Mouse (Mus musculus): ENCODE measurements at regions not wholly inside any gene's neighbourhood (a gene's known extent, or its start where the extent isn't known, plus 50 kb on each side); places are given as distances from the start of the nearest gene placed in this dataset.

GRCm38 (mm10) chr2:169481731-169482465, 105.6 kb downstream of the Gm11011 start:
- Histone ChIP-seq H3K36me3 (ENCODE audit: control insufficient read depth, insufficient read depth, low read length) (no peaks in the 10 kb centered on the region), H3K4me3 (ENCODE audit: control insufficient read depth, insufficient read depth, low read length) (no peak overlapping the region), H3K27me3 (ENCODE audit: control insufficient read depth, insufficient read depth, low read length) (no peaks in the 10 kb centered on the region), H3K4me1 (replicated peaks; ENCODE audit: control insufficient read depth, insufficient read depth, low read length) (no peaks in the 10 kb centered on the region), H3K27ac (ENCODE audit: control insufficient read depth, insufficient read depth, low read length) (no peak overlapping the region)
- no peak for DNase-seq
- 84% methylated on average over 15 of the region's 15 CpGs for WGBS
- TF ChIP-seq POLR2A (IDR thresholded peaks at IDR 0.05; ENCODE audit: control insufficient read depth, extremely low read depth, insufficient read depth, low read length, poor library complexity) (no peak), CTCF (IDR thresholded peaks at IDR 0.05; ENCODE audit: borderline replicate concordance, control insufficient read depth, extremely low read depth, insufficient read depth, low read length, poor library complexity) (no peak)

GRCm38 (mm10) chr2:169474418-169475112, 113.0 kb downstream of the Gm11011 start:
- no peaks in the 10 kb centered on the region for H3K27me3 ChIP-seq (ENCODE audit: control insufficient read depth, insufficient read depth, low read length)
- no peaks in the 10 kb centered on the region for H3K36me3 ChIP-seq (ENCODE audit: control insufficient read depth, insufficient read depth, low read length)
- no peak for DNase-seq
- WGBS = 57% methylated on average over 9 of the region's 9 CpGs
- H3K27ac ChIP-seq (ENCODE audit: control insufficient read depth, insufficient read depth, low read length) = no peak overlapping the region
- TF ChIP-seq CTCF (IDR thresholded peaks at IDR 0.05; ENCODE audit: borderline replicate concordance, control insufficient read depth, extremely low read depth, insufficient read depth, low read length, poor library complexity) = no peak
- TF ChIP-seq POLR2A (IDR thresholded peaks at IDR 0.05; ENCODE audit: control insufficient read depth, extremely low read depth, insufficient read depth, low read length, poor library complexity) = no peak
- H3K4me1 ChIP-seq (replicated peaks; ENCODE audit: control insufficient read depth, insufficient read depth, low read length) = no peaks in the 10 kb centered on the region
- H3K4me3 ChIP-seq (ENCODE audit: control insufficient read depth, insufficient read depth, low read length) = no peak overlapping the region

GRCm38 (mm10) chr2:169469538-169469937, 118.0 kb downstream of the Gm11011 start:
- H3K27ac ChIP-seq (ENCODE audit: control insufficient read depth, insufficient read depth, low read length) = no peak overlapping the region
- H3K4me3 ChIP-seq (ENCODE audit: control insufficient read depth, insufficient read depth, low read length) = no peak overlapping the region
- H3K27me3 ChIP-seq (ENCODE audit: control insufficient read depth, insufficient read depth, low read length) = no peaks in the 10 kb centered on the region
- WGBS = 97% methylated on average over 10 of the region's 10 CpGs
- H3K36me3 ChIP-seq (ENCODE audit: control insufficient read depth, insufficient read depth, low read length) = no peaks in the 10 kb centered on the region
- no peak for TF ChIP-seq POLR2A (IDR thresholded peaks at IDR 0.05; ENCODE audit: control insufficient read depth, extremely low read depth, insufficient read depth, low read length, poor library complexity)
- TF ChIP-seq CTCF (IDR thresholded peaks at IDR 0.05; ENCODE audit: borderline replicate concordance, control insufficient read depth, extremely low read depth, insufficient read depth, low read length, poor library complexity) = no peak
- H3K4me1 ChIP-seq (replicated peaks; ENCODE audit: control insufficient read depth, insufficient read depth, low read length) = no peaks in the 10 kb centered on the region
- no peak for DNase-seq

DNA sequence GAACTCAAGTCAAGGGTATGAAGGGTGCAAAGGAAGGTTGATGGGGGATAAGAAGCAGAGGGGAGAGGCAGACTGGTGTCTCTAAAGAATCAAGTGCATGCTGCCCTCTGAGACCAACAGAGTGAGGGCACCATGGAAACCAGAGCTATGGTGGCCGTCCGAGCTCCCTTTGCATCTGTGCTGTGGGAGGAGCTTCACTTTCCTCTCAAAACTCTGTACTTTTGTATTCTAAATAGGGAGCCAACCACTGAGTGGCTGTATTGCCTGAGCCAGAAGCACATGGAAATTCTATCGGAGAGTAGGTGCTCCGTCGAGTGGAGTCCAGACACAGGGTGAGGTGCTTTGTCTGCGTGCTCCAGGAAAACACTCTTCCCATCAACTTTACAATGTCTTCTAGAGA, 119.9 kb downstream of the Gm11011 start:
- Histone ChIP-seq H3K4me1 (replicated peaks; ENCODE audit: control insufficient read depth, insufficient read depth, low read length) (no peaks in the 10 kb centered on the region), H3K27ac (ENCODE audit: control insufficient read depth, insufficient read depth, low read length) (no peak overlapping the region), H3K27me3 (ENCODE audit: control insufficient read depth, insufficient read depth, low read length) (no peaks in the 10 kb centered on the region), H3K36me3 (ENCODE audit: control insufficient read depth, insufficient read depth, low read length) (no peaks in the 10 kb centered on the region), H3K4me3 (ENCODE audit: control insufficient read depth, insufficient read depth, low read length) (no peak overlapping the region)
- 96% methylated on average over 6 of the region's 6 CpGs for WGBS
- TF ChIP-seq CTCF (IDR thresholded peaks at IDR 0.05; ENCODE audit: borderline replicate concordance, control insufficient read depth, extremely low read depth, insufficient read depth, low read length, poor library complexity) (no peak), POLR2A (IDR thresholded peaks at IDR 0.05; ENCODE audit: control insufficient read depth, extremely low read depth, insufficient read depth, low read length, poor library complexity) (no peak)
- DNase-seq = no peak

GRCm38 (mm10) chr2:169464106-169464505, 123.4 kb downstream of the Gm11011 start:
- no peak for DNase-seq
- Histone ChIP-seq H3K4me1 (replicated peaks; ENCODE audit: control insufficient read depth, insufficient read depth, low read length) (no peaks in the 10 kb centered on the region), H3K36me3 (ENCODE audit: control insufficient read depth, insufficient read depth, low read length) (no peaks in the 10 kb centered on the region), H3K27me3 (ENCODE audit: control insufficient read depth, insufficient read depth, low read length) (no peaks in the 10 kb centered on the region), H3K27ac (ENCODE audit: control insufficient read depth, insufficient read depth, low read length) (no peak overlapping the region), H3K4me3 (ENCODE audit: control insufficient read depth, insufficient read depth, low read length) (no peak overlapping the region)
- TF ChIP-seq CTCF (IDR thresholded peaks at IDR 0.05; ENCODE audit: borderline replicate concordance, control insufficient read depth, extremely low read depth, insufficient read depth, low read length, poor library complexity) (no peak), POLR2A (IDR thresholded peaks at IDR 0.05; ENCODE audit: control insufficient read depth, extremely low read depth, insufficient read depth, low read length, poor library complexity) (no peak)
- WGBS = 88% methylated on average over 5 of the region's 5 CpGs

- H3K4me3 ChIP-seq (ENCODE audit: control insufficient read depth, insufficient read depth, low read length) = no peak overlapping the region
- WGBS = 90% methylated on average over 12 of the region's 12 CpGs
- no peaks in the 10 kb centered on the region for H3K27me3 ChIP-seq (ENCODE audit: control insufficient read depth, insufficient read depth, low read length)
- DNase-seq = no peak
- no peak for TF ChIP-seq POLR2A (IDR thresholded peaks at IDR 0.05; ENCODE audit: control insufficient read depth, extremely low read depth, insufficient read depth, low read length, poor library complexity)
- TF ChIP-seq CTCF (IDR thresholded peaks at IDR 0.05; ENCODE audit: borderline replicate concordance, control insufficient read depth, extremely low read depth, insufficient read depth, low read length, poor library complexity) = no peak
- H3K4me1 ChIP-seq (replicated peaks; ENCODE audit: control insufficient read depth, insufficient read depth, low read length) = no peaks in the 10 kb centered on the region
- H3K27ac ChIP-seq (ENCODE audit: control insufficient read depth, insufficient read depth, low read length) = no peak overlapping the region
- H3K36me3 ChIP-seq (ENCODE audit: control insufficient read depth, insufficient read depth, low read length) = no peaks in the 10 kb centered on the region
These were observed 126.0 kb downstream of the Gm11011 start for GRCm38 (mm10) chr2:169461491-169462039.

All from thymus, adult 2 months (tissue).